Mouse (Mus musculus): ENCODE data around the gene Bgn. TPM values are rescaled to one million over a fixed set of nuclear protein-coding genes. Genes with fewer than 3 reads are reported as not detected.
A peak's percentile ranks its signal among the peaks of the same experiment; 100 is the strongest.

Gene Bgn
- polyA plus RNA-seq, 1 experiment from 2014 or later = 40.7 TPM

GRCm38 (mm10) chrX:73512904-73513303, 29.5 kb downstream of the Bgn start:
- WGBS = 49% methylated on average over 3 of the region's 3 CpGs
- no peaks in the 10 kb centered on the region for H3K9me3 ChIP-seq (ENCODE audit: control insufficient read depth, low read length)
- no peak overlapping the region for H3K27ac ChIP-seq
- H3K4me2 ChIP-seq (replicated peaks) = no peak overlapping the region
- H3K9ac ChIP-seq = no peak overlapping the region
- no peak for DNase-seq (ENCODE audit: low spot score)
- no peak overlapping the region for H3K4me3 ChIP-seq (replicated peaks; ENCODE audit: low read length)
- H3K36me3 ChIP-seq (replicated peaks; ENCODE audit: control insufficient read depth, insufficient read depth) = no peaks in the 10 kb centered on the region
- no peak for ATAC-seq (ENCODE audit: low FRiP score)
- H3K4me1 ChIP-seq (replicated peaks; ENCODE audit: control insufficient read depth, insufficient read depth, low read length) = no peaks in the 10 kb centered on the region
- H3K27me3 ChIP-seq (ENCODE audit: control insufficient read depth, insufficient read depth, low read length) = no peaks in the 10 kb centered on the region

- H3K36me3 ChIP-seq (replicated peaks; ENCODE audit: control insufficient read depth, insufficient read depth) = no peaks in the 10 kb centered on the region
- WGBS = 60% methylated on average over 4 of the region's 4 CpGs
- H3K9ac ChIP-seq = no peak overlapping the region
- no peak for ATAC-seq (ENCODE audit: low FRiP score)
- H3K27me3 ChIP-seq (ENCODE audit: control insufficient read depth, insufficient read depth, low read length) = no peaks in the 10 kb centered on the region
- H3K27ac ChIP-seq = no peak overlapping the region
- no peak for DNase-seq (ENCODE audit: low spot score)
- H3K4me1 ChIP-seq (replicated peaks; ENCODE audit: control insufficient read depth, insufficient read depth, low read length) = no peaks in the 10 kb centered on the region
- H3K9me3 ChIP-seq (ENCODE audit: control insufficient read depth, low read length) = no peaks in the 10 kb centered on the region
- H3K4me2 ChIP-seq (replicated peaks) = no peak overlapping the region
- no peak overlapping the region for H3K4me3 ChIP-seq (replicated peaks; ENCODE audit: low read length)
These were observed 33.2 kb downstream of the Bgn start for GRCm38 (mm10) chrX:73516556-73516955.

- H3K4me2 ChIP-seq (replicated peaks) = no peak overlapping the region
- no peak overlapping the region for H3K9ac ChIP-seq
- H3K4me3 ChIP-seq (replicated peaks; ENCODE audit: low read length) = no peak overlapping the region
- no peaks in the 10 kb centered on the region for H3K27me3 ChIP-seq (ENCODE audit: control insufficient read depth, insufficient read depth, low read length)
- ATAC-seq (ENCODE audit: low FRiP score) (no peak), DNase-seq (ENCODE audit: low spot score) (no peak)
- no peaks in the 10 kb centered on the region for H3K4me1 ChIP-seq (replicated peaks; ENCODE audit: control insufficient read depth, insufficient read depth, low read length)
- no peaks in the 10 kb centered on the region for H3K36me3 ChIP-seq (replicated peaks; ENCODE audit: control insufficient read depth, insufficient read depth)
- H3K9me3 ChIP-seq (ENCODE audit: control insufficient read depth, low read length) = no peaks in the 10 kb centered on the region
- H3K27ac ChIP-seq = no peak overlapping the region
These were observed 33.7 kb downstream of the Bgn start for GRCm38 (mm10) chrX:73517060-73517600.

- H3K27me3 ChIP-seq (ENCODE audit: control insufficient read depth, insufficient read depth, low read length) = no peaks in the 10 kb centered on the region
- ATAC-seq (ENCODE audit: low FRiP score) (no peak), DNase-seq (ENCODE audit: low spot score) (no peak)
- no peak overlapping the region for H3K4me2 ChIP-seq (replicated peaks)
- H3K9ac ChIP-seq = no peak overlapping the region
- H3K27ac ChIP-seq = no peak overlapping the region
- no peaks in the 10 kb centered on the region for H3K4me1 ChIP-seq (replicated peaks; ENCODE audit: control insufficient read depth, insufficient read depth, low read length)
- no peak overlapping the region for H3K4me3 ChIP-seq (replicated peaks; ENCODE audit: low read length)
- H3K36me3 ChIP-seq (replicated peaks; ENCODE audit: control insufficient read depth, insufficient read depth) = no peaks in the 10 kb centered on the region
- no peaks in the 10 kb centered on the region for H3K9me3 ChIP-seq (ENCODE audit: control insufficient read depth, low read length)
- WGBS = 83% methylated on average over 3 of the region's 3 CpGs
These were observed 37.3 kb downstream of the Bgn start for GRCm38 (mm10) chrX:73520692-73521091.

GRCm38 (mm10) chrX:73524318-73525222, 41.2 kb downstream of the Bgn start:
- Histone ChIP-seq H3K4me2 (replicated peaks) (no peak overlapping the region), H3K36me3 (replicated peaks; ENCODE audit: control insufficient read depth, insufficient read depth) (no peaks in the 10 kb centered on the region), H3K4me1 (replicated peaks; ENCODE audit: control insufficient read depth, insufficient read depth, low read length) (no peaks in the 10 kb centered on the region), H3K27me3 (ENCODE audit: control insufficient read depth, insufficient read depth, low read length) (no peaks in the 10 kb centered on the region), H3K4me3 (replicated peaks; ENCODE audit: low read length) (no peak overlapping the region), H3K27ac (no peak overlapping the region), H3K9ac (no peak overlapping the region), H3K9me3 (ENCODE audit: control insufficient read depth, low read length) (no peaks in the 10 kb centered on the region)
- ATAC-seq (ENCODE audit: low FRiP score) (peak; percentile 79), DNase-seq (ENCODE audit: low spot score) (no peak)
- 58% methylated on average over 8 of the region's 9 CpGs for WGBS

GRCm38 (mm10) chrX:73525223-73526140, 42.1 kb downstream of the Bgn start:
- DNase-seq (ENCODE audit: low spot score) = no peak

GRCm38 (mm10) chrX:73526410-73526887, 43.0 kb downstream of the Bgn start:
- Histone ChIP-seq H3K4me1 (replicated peaks; ENCODE audit: control insufficient read depth, insufficient read depth, low read length) (no peaks in the 10 kb centered on the region), H3K4me2 (replicated peaks) (no peak overlapping the region), H3K36me3 (replicated peaks; ENCODE audit: control insufficient read depth, insufficient read depth) (no peaks in the 10 kb centered on the region), H3K27ac (no peak overlapping the region), H3K9ac (no peak overlapping the region), H3K9me3 (ENCODE audit: control insufficient read depth, low read length) (no peaks in the 10 kb centered on the region), H3K27me3 (ENCODE audit: control insufficient read depth, insufficient read depth, low read length) (no peaks in the 10 kb centered on the region), H3K4me3 (replicated peaks; ENCODE audit: low read length) (no peak overlapping the region)
- DNase-seq (ENCODE audit: low spot score) = no peak
- ATAC-seq (ENCODE audit: low FRiP score) = no peak
- 75% methylated on average over 3 of the region's 3 CpGs for WGBS

More at GRCm38 (mm10) chrX:73525223-73526140, 42.1 kb downstream of the Bgn start:
- no peak overlapping the region for H3K9ac ChIP-seq
- H3K27ac ChIP-seq = no peak overlapping the region
- H3K27me3 ChIP-seq (ENCODE audit: control insufficient read depth, insufficient read depth, low read length) = no peaks in the 10 kb centered on the region
- no peaks in the 10 kb centered on the region for H3K9me3 ChIP-seq (ENCODE audit: control insufficient read depth, low read length)
- WGBS = 80% methylated on average over 9 of the region's 9 CpGs
- H3K4me1 ChIP-seq (replicated peaks; ENCODE audit: control insufficient read depth, insufficient read depth, low read length) = no peaks in the 10 kb centered on the region
- no peak overlapping the region for H3K4me3 ChIP-seq (replicated peaks; ENCODE audit: low read length)
- no peak overlapping the region for H3K4me2 ChIP-seq (replicated peaks)
- no peaks in the 10 kb centered on the region for H3K36me3 ChIP-seq (replicated peaks; ENCODE audit: control insufficient read depth, insufficient read depth)
- ATAC-seq (ENCODE audit: low FRiP score) = peak; percentile 37; the same call in 1 of the 2 replicates

- Histone ChIP-seq H3K27ac (no peak overlapping the region), H3K4me3 (replicated peaks; ENCODE audit: low read length) (no peak overlapping the region), H3K9ac (no peak overlapping the region), H3K4me2 (replicated peaks) (no peak overlapping the region), H3K4me1 (replicated peaks; ENCODE audit: control insufficient read depth, insufficient read depth, low read length) (no peaks in the 10 kb centered on the region), H3K9me3 (ENCODE audit: control insufficient read depth, low read length) (no peaks in the 10 kb centered on the region), H3K27me3 (ENCODE audit: control insufficient read depth, insufficient read depth, low read length) (no peaks in the 10 kb centered on the region), H3K36me3 (replicated peaks; ENCODE audit: control insufficient read depth, insufficient read depth) (no peaks in the 10 kb centered on the region)
- DNase-seq (ENCODE audit: low spot score) = no peak
- no peak for ATAC-seq (ENCODE audit: low FRiP score)
- 84% methylated on average over 7 of the region's 7 CpGs for WGBS
These were observed 54.5 kb downstream of the Bgn start for GRCm38 (mm10) chrX:73537875-73538274.

GRCm38 (mm10) chrX:73543340-73543739, 59.9 kb downstream of the Bgn start:
- no peak overlapping the region for H3K4me2 ChIP-seq (replicated peaks)
- WGBS = 57% methylated on average over 3 of the region's 3 CpGs
- no peak overlapping the region for H3K4me3 ChIP-seq (replicated peaks; ENCODE audit: low read length)
- H3K9me3 ChIP-seq (ENCODE audit: control insufficient read depth, low read length) = no peaks in the 10 kb centered on the region
- no peak overlapping the region for H3K27ac ChIP-seq
- ATAC-seq (ENCODE audit: low FRiP score) (no peak), DNase-seq (ENCODE audit: low spot score) (no peak)
- no peak overlapping the region for H3K9ac ChIP-seq
- no peaks in the 10 kb centered on the region for H3K36me3 ChIP-seq (replicated peaks; ENCODE audit: control insufficient read depth, insufficient read depth)
- no peaks in the 10 kb centered on the region for H3K27me3 ChIP-seq (ENCODE audit: control insufficient read depth, insufficient read depth, low read length)
- no peaks in the 10 kb centered on the region for H3K4me1 ChIP-seq (replicated peaks; ENCODE audit: control insufficient read depth, insufficient read depth, low read length)
